Mouse (Mus musculus) lung, postnatal 0 days (tissue): ENCODE measurements around the gene Itgb1.

Experiments
- CTCF ChIP-seq: IDR thresholded peaks from 2 replicates; pipeline ENCODE4 v1.5.1; 2016; ENCODE audit warnings: antibody characterized with exemption, mild to moderate bottlenecking
- EP300 ChIP-seq: IDR thresholded peaks from 2 replicates; pipeline ENCODE4 v1.6.1; 2016; ENCODE audit warnings: antibody characterized with exemption, mild to moderate bottlenecking, control low read depth

DNA sequence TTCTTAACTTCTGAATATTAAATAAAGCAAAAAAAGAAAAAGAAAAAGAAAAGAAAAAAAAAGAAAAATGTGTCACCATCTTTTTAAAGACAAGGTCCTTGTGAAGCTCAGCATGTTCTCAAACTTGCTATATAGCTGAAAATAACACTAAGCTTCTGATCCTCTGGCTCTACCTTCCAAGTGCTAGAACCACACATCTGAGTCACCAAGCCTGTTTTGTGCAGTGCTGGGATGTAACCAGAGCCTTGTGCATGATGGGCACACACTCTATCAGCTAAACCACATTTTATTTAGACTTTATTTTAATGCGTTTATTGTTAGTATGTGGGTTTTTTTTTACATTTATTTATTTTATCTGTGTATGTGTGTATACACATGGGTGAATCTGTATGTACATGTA, 13.6 kb upstream of the Itgb1 start:
- no peak for TF ChIP-seq CTCF
- TF ChIP-seq EP300, result no peak
